Mouse (Mus musculus) megakaryocyte, embryonic 14.5 days (primary cell): ENCODE measurements around the gene Col4a1. TPM values are rescaled to one million over a fixed set of nuclear protein-coding genes. Genes with fewer than 3 reads are reported as not detected.

Experiments used
- H3K27me3 ChIP-seq: replicated peaks from 2 replicates; pipeline ENCODE3; 2012; ENCODE audit warnings: inconsistent platforms
- H3K36me3 ChIP-seq: replicated peaks from 2 replicates; pipeline ENCODE3; 2012; ENCODE audit warnings: low read length, inconsistent platforms, mixed read lengths
- H3K4me1 ChIP-seq: 2 replicates; pipeline ENCODE4 v1.6.1; 2012; ENCODE audit warnings: inconsistent platforms
- H3K4me3 ChIP-seq: replicated peaks from 2 replicates; pipeline ENCODE3; 2012; ENCODE audit warnings: moderate library complexity, mild to moderate bottlenecking, inconsistent platforms
- H3K9me3 ChIP-seq: 2 replicates; pipeline ENCODE4 v1.6.1; 2012; ENCODE audit warnings: inconsistent platforms
- FLI1 ChIP-seq: IDR thresholded peaks from 2 replicates; pipeline ENCODE4 v1.6.1; 2012; ENCODE audit warnings: low read length, inconsistent platforms, mixed read lengths
- GATA1 ChIP-seq: IDR thresholded peaks from 3 replicates; pipeline ENCODE4 v1.6.1; 2012; ENCODE audit warnings: mixed read lengths, low read length, inconsistent platforms, borderline replicate concordance
- polyA plus RNA-seq: library from polyadenylated mRNA; stranded (reverse); fragments of >175 nt; gene quantifications from 2 replicates; pipeline ENCODE4 v1.2.3, GENCODE M21; 2012; ENCODE audit warnings: low replicate concordance; ENCODE audit not compliant: insufficient read depth

Col4a1 gene
- polyA plus RNA-seq, 1 experiment = 0.67 TPM

GRCm38 (mm10) chr8:11348622-11349021 is 36.0 kb upstream of the Col4a1 start:
- peaks cover 12% of the 10 kb centered on the region; the same call in 1 of the 2 replicates for H3K9me3 ChIP-seq
- H3K4me1 ChIP-seq = peaks cover 3% of the 10 kb centered on the region; the same call in 1 of the 2 replicates
- H3K36me3 ChIP-seq = no peaks in the 10 kb centered on the region
- no peak for TF ChIP-seq FLI1
- TF ChIP-seq GATA1 = no peak
- no peak overlapping the region for H3K4me3 ChIP-seq
- peaks cover 73% of the 10 kb centered on the region for H3K27me3 ChIP-seq

- H3K27me3 ChIP-seq = peaks cover 71% of the 10 kb centered on the region
- H3K36me3 ChIP-seq = no peaks in the 10 kb centered on the region
- TF ChIP-seq FLI1 (no peak), GATA1 (no peak)
- peaks cover 3% of the 10 kb centered on the region; the same call in 1 of the 2 replicates for H3K4me1 ChIP-seq
- no peak overlapping the region for H3K4me3 ChIP-seq
- peaks cover 17% of the 10 kb centered on the region; the same call in 1 of the 2 replicates for H3K9me3 ChIP-seq
Measured at GRCm38 (mm10) chr8:11347699-11348098, 35.1 kb upstream of the Col4a1 start.

- peaks cover 76% of the 10 kb centered on the region for H3K27me3 ChIP-seq
- TF ChIP-seq GATA1 (no peak), FLI1 (no peak)
- H3K4me1 ChIP-seq = peaks cover 4% of the 10 kb centered on the region
- H3K36me3 ChIP-seq = no peaks in the 10 kb centered on the region
- no peak overlapping the region for H3K4me3 ChIP-seq
- peaks cover 21% of the 10 kb centered on the region for H3K9me3 ChIP-seq
Measured at GRCm38 (mm10) chr8:11346225-11346624, 33.6 kb upstream of the Col4a1 start.

GRCm38 (mm10) chr8:11344459-11344858 is 31.8 kb upstream of the Col4a1 start:
- Histone ChIP-seq H3K4me1 (peaks cover 20% of the 10 kb centered on the region), H3K9me3 (peaks cover 21% of the 10 kb centered on the region), H3K36me3 (no peaks in the 10 kb centered on the region), H3K27me3 (peaks cover 75% of the 10 kb centered on the region), H3K4me3 (no peak overlapping the region)
- TF ChIP-seq GATA1 (no peak), FLI1 (no peak)

GRCm38 (mm10) chr8:11341111-11341566 is 28.5 kb upstream of the Col4a1 start:
- TF ChIP-seq FLI1 = no peak
- no peak for TF ChIP-seq GATA1
- Histone ChIP-seq H3K27me3 (peaks cover 72% of the 10 kb centered on the region), H3K9me3 (peaks cover 17% of the 10 kb centered on the region), H3K36me3 (no peaks in the 10 kb centered on the region), H3K4me3 (peak overlapping the region; percentile 83), H3K4me1 (peaks cover 25% of the 10 kb centered on the region)

GRCm38 (mm10) chr8:11340310-11341110 is 27.9 kb upstream of the Col4a1 start:
- Histone ChIP-seq H3K4me3 (peak overlapping the region; percentile 83), H3K4me1 (peaks cover 29% of the 10 kb centered on the region), H3K9me3 (peaks cover 14% of the 10 kb centered on the region), H3K27me3 (peaks cover 73% of the 10 kb centered on the region), H3K36me3 (no peaks in the 10 kb centered on the region)
- TF ChIP-seq FLI1 (no peak), GATA1 (no peak)

GRCm38 (mm10) chr8:11338507-11338906 is 25.9 kb upstream of the Col4a1 start:
- no peak for TF ChIP-seq GATA1
- TF ChIP-seq FLI1 = no peak
- Histone ChIP-seq H3K4me3 (no peak overlapping the region), H3K4me1 (peaks cover 44% of the 10 kb centered on the region), H3K9me3 (peaks cover 9% of the 10 kb centered on the region), H3K36me3 (no peaks in the 10 kb centered on the region), H3K27me3 (peaks cover 75% of the 10 kb centered on the region)

GRCm38 (mm10) chr8:11337642-11338041 is 25.0 kb upstream of the Col4a1 start:
- Histone ChIP-seq H3K4me3 (no peak overlapping the region), H3K4me1 (peaks cover 44% of the 10 kb centered on the region), H3K36me3 (no peaks in the 10 kb centered on the region), H3K27me3 (peaks cover 76% of the 10 kb centered on the region), H3K9me3 (peaks cover 4% of the 10 kb centered on the region)
- TF ChIP-seq GATA1 (no peak), FLI1 (no peak)

GRCm38 (mm10) chr8:11336346-11336745 is 23.7 kb upstream of the Col4a1 start:
- Histone ChIP-seq H3K4me3 (no peak overlapping the region), H3K4me1 (peaks cover 44% of the 10 kb centered on the region), H3K9me3 (no peaks in the 10 kb centered on the region), H3K36me3 (no peaks in the 10 kb centered on the region), H3K27me3 (peaks cover 76% of the 10 kb centered on the region)
- TF ChIP-seq GATA1 (no peak), FLI1 (no peak)

- H3K4me1 ChIP-seq = peaks cover 39% of the 10 kb centered on the region
- no peaks in the 10 kb centered on the region for H3K9me3 ChIP-seq
- H3K4me3 ChIP-seq = no peak overlapping the region
- no peaks in the 10 kb centered on the region for H3K36me3 ChIP-seq
- peaks cover 79% of the 10 kb centered on the region for H3K27me3 ChIP-seq
- TF ChIP-seq GATA1 (no peak), FLI1 (no peak)
Measured at GRCm38 (mm10) chr8:11335238-11335637, 22.6 kb upstream of the Col4a1 start.
